Mouse (Mus musculus) kidney, adult 18-20 months (tissue): ENCODE results near the gene 4930562C15Rik.
"Not testable (repeated sequence)": the region's sequence is repeated elsewhere in the genome, so short reads cannot be mapped to it uniquely, and the experiment has no call there.

Experiments
- DNase-seq: peaks from one replicate; pipeline ENCODE4 v3.0.0; 2021

Gene 4930562C15Rik

GRCm38 (mm10) chr16:4835191-4835590 lies at the start of gene 4930562C15Rik:
Gene 4930562C15Rik, plus strand, starts transcription at chr16:4835416.
- peak; percentile 14 for DNase-seq

- DNase-seq: no peak
Measured at GRCm38 (mm10) chr16:4785706-4786105, 49.5 kb upstream of the 4930562C15Rik start.

GRCm38 (mm10) chr16:4788176-4788575 lies 47.0 kb upstream of the 4930562C15Rik start:
- no peak for DNase-seq

- DNase-seq: no peak
Measured at GRCm38 (mm10) chr16:4789311-4789768, 45.9 kb upstream of the 4930562C15Rik start.

GRCm38 (mm10) chr16:4789810-4790559 lies 45.2 kb upstream of the 4930562C15Rik start, which contains the start of gene Cdip1:
Gene Cdip1, minus strand, starts transcription at chr16:4790292.
- DNase-seq: peak; percentile 98

GRCm38 (mm10) chr16:4791332-4791731 lies 43.9 kb upstream of the 4930562C15Rik start:
- no peak for DNase-seq

- no peak for DNase-seq
Measured at GRCm38 (mm10) chr16:4796631-4797030, 38.6 kb upstream of the 4930562C15Rik start.

GRCm38 (mm10) chr16:4818349-4818748 lies 16.9 kb upstream of the 4930562C15Rik start:
- DNase-seq: no peak

GRCm38 (mm10) chr16:4824466-4824865 lies 10.8 kb upstream of the 4930562C15Rik start:
- DNase-seq: not testable (repeated sequence)

GRCm38 (mm10) chr16:4827639-4828038 lies 7.6 kb upstream of the 4930562C15Rik start:
- no peak for DNase-seq

- DNase-seq: no peak
Measured at GRCm38 (mm10) chr16:4829271-4829900, 5.8 kb upstream of the 4930562C15Rik start.

GRCm38 (mm10) chr16:4831650-4832419 lies 3.4 kb upstream of the 4930562C15Rik start:
- DNase-seq: no peak

GRCm38 (mm10) chr16:4833858-4834257 lies 1.4 kb upstream of the 4930562C15Rik start:
- DNase-seq: no peak

- no peak for DNase-seq
Measured at GRCm38 (mm10) chr16:4837631-4838030, 2.4 kb downstream of the 4930562C15Rik start.

- no peak for DNase-seq
Measured at GRCm38 (mm10) chr16:4839552-4839951, 4.3 kb downstream of the 4930562C15Rik start.

- DNase-seq: no peak
Measured at GRCm38 (mm10) chr16:4840231-4840630, 5.0 kb downstream of the 4930562C15Rik start.

- DNase-seq: no peak
Measured at GRCm38 (mm10) chr16:4847041-4847440, 11.8 kb downstream of the 4930562C15Rik start.

- DNase-seq: no peak
Measured at GRCm38 (mm10) chr16:4848090-4848489, 12.9 kb downstream of the 4930562C15Rik start.

GRCm38 (mm10) chr16:4850361-4850760 lies 15.1 kb downstream of the 4930562C15Rik start:
- DNase-seq: no peak

GRCm38 (mm10) chr16:4850938-4851628 lies 15.9 kb downstream of the 4930562C15Rik start:
- no peak for DNase-seq

- DNase-seq: no peak
Measured at GRCm38 (mm10) chr16:4855046-4855650, 19.9 kb downstream of the 4930562C15Rik start.

GRCm38 (mm10) chr16:4861392-4861791 lies 26.2 kb downstream of the 4930562C15Rik start:
- DNase-seq: peak; percentile 72
